Mouse (Mus musculus): ENCODE data around the gene Olfr1442.

- TF ChIP-seq CTCF (IDR thresholded peaks at IDR 0.05; ENCODE audit: extremely low read depth, insufficient read depth, insufficient read length, insufficient replicate concordance) = no peak
- no peak for TF ChIP-seq POLR2A (IDR thresholded peaks at IDR 0.05; ENCODE audit: low read depth, low read length)
These were observed 812 bp downstream of the Olfr1442 start for GRCm38 (mm10) chr19:12671051-12671450.
